Mouse (Mus musculus): ENCODE results near the gene Bdkrb2.

DNA sequence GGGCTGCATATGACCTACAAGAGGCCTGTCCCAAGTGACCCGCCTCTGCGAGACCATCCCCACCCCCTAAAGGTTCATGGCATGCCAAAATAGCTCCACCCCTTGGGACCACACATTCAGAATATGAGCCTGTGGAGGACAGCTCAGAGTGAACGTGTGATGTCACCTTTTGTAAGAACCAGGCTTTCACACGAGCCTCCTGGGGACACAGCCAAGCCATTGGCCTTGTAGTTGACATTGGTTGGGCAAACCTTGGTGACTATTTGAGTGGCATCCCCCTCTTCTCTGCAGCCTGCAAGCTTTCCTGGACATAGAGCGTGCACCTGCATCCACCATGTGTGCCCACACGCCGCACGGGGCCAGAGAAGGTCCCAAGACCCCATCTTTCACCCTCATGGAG is 24.5 kb downstream of the Bdkrb2 start:
- TF ChIP-seq CTCF (IDR thresholded peaks at IDR 0.05; ENCODE audit: low read depth) = no peak
- TF ChIP-seq EP300 (IDR thresholded peaks at IDR 0.05; ENCODE audit: low read depth) = no peak

All from liver, postnatal 0 days (tissue).